Mouse (Mus musculus): ENCODE measurements at regions not wholly inside any gene's neighbourhood (a gene's known extent, or its start where the extent isn't known, plus 50 kb on each side); places are given as distances from the start of the nearest gene placed in this dataset.

DNA sequence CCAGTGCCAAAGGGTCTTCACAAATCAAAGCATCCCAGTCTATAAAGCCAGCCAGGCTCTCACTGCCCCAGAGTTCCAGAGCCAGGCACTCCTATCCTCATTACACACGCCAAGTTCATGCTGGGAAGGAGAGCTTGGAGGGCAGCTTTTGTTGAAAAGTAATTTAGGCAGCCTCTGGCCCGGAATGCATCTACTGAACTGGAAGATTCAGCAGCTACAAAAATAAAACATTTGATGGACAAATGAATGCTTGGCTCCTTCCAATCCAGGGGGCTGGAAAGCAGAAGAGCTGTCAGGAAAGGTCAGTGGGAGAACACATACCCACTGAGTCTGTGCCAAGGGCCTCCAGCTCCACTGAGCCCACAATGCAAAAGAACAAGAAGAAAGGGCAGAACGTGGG is 96.4 kb upstream of the Ngly1 start:
- TF ChIP-seq CTCF (IDR thresholded peaks at IDR 0.05; ENCODE audit: control insufficient read depth, insufficient read depth, low read length): no peak
- TF ChIP-seq POLR2A (IDR thresholded peaks at IDR 0.05; ENCODE audit: borderline replicate concordance, control insufficient read depth, low read depth, low read length): no peak

Measured in bone marrow, adult 2 months (tissue).